Mouse (Mus musculus): ENCODE results near the gene Dusp2.

The Dusp2 gene

GRCm38 (mm10) chr2:127323667-127324066 is 12.3 kb upstream of the Dusp2 start:
- peak; percentile 78 for DNase-seq (ENCODE audit: low read depth)

GRCm38 (mm10) chr2:127324456-127324855 is 11.5 kb upstream of the Dusp2 start:
- DNase-seq (ENCODE audit: low read depth): no peak

GRCm38 (mm10) chr2:127328090-127328851 is 7.7 kb upstream of the Dusp2 start:
- DNase-seq (ENCODE audit: low read depth): no peak

GRCm38 (mm10) chr2:127332807-127333570 is 3.0 kb upstream of the Dusp2 start:
- peak; percentile 37 for DNase-seq (ENCODE audit: low read depth)

- peak; percentile 26 for DNase-seq (ENCODE audit: low read depth)
Measured at GRCm38 (mm10) chr2:127333945-127334603, 1.9 kb upstream of the Dusp2 start.

- DNase-seq (ENCODE audit: low read depth): no peak
Measured at GRCm38 (mm10) chr2:127335078-127335541, 849 bp upstream of the Dusp2 start.

GRCm38 (mm10) chr2:127336497-127336832 is 506 bp downstream of the Dusp2 start:
- no peak for DNase-seq (ENCODE audit: low read depth)

GRCm38 (mm10) chr2:127336885-127337284 is 926 bp downstream of the Dusp2 start:
- no peak for DNase-seq (ENCODE audit: low read depth)

- DNase-seq (ENCODE audit: low read depth): no peak
Measured at GRCm38 (mm10) chr2:127337531-127337930, 1.6 kb downstream of the Dusp2 start.

GRCm38 (mm10) chr2:127338012-127338411 is 2.1 kb downstream of the Dusp2 start:
- DNase-seq (ENCODE audit: low read depth): no peak

- no peak for DNase-seq (ENCODE audit: low read depth)
Measured at GRCm38 (mm10) chr2:127338416-127338815, 2.5 kb downstream of the Dusp2 start, which contains the start of gene Astl. Astl (plus strand) TSS chr2:127338639.

GRCm38 (mm10) chr2:127338833-127339232 is 2.9 kb downstream of the Dusp2 start:
- no peak for DNase-seq (ENCODE audit: low read depth)

- DNase-seq (ENCODE audit: low read depth): no peak
Measured at GRCm38 (mm10) chr2:127339262-127339661, 3.3 kb downstream of the Dusp2 start.

- DNase-seq (ENCODE audit: low read depth): peak; percentile 79
Measured at GRCm38 (mm10) chr2:127341159-127341558, 5.2 kb downstream of the Dusp2 start.

- DNase-seq (ENCODE audit: low read depth): peak; percentile 15
Measured at GRCm38 (mm10) chr2:127346334-127346733, 10.4 kb downstream of the Dusp2 start.

- DNase-seq (ENCODE audit: low read depth): no peak
Measured at GRCm38 (mm10) chr2:127347147-127347985, 11.4 kb downstream of the Dusp2 start.

- no peak for DNase-seq (ENCODE audit: low read depth)
Measured at GRCm38 (mm10) chr2:127353881-127354280, 17.9 kb downstream of the Dusp2 start.

GRCm38 (mm10) chr2:127362459-127363281 is 26.7 kb downstream of the Dusp2 start, which contains the start of gene Adra2b:
Adra2b (plus strand) TSS chr2:127363208.
- peak; percentile 67 for DNase-seq (ENCODE audit: low read depth)

- no peak for DNase-seq (ENCODE audit: low read depth)
Measured at GRCm38 (mm10) chr2:127363282-127363652, 27.3 kb downstream of the Dusp2 start.

- no peak for DNase-seq (ENCODE audit: low read depth)
Measured at GRCm38 (mm10) chr2:127363696-127364095, 27.7 kb downstream of the Dusp2 start.

- DNase-seq (ENCODE audit: low read depth): no peak
Measured at GRCm38 (mm10) chr2:127364452-127364851, 28.5 kb downstream of the Dusp2 start.
